Mouse (Mus musculus) neural tube, embryonic 11.5 days (tissue): ENCODE data around the gene Olfr519. TPM values are rescaled to one million over a fixed set of nuclear protein-coding genes. Genes with fewer than 3 reads are reported as not detected.

Source experiments
- ATAC-seq: fragments of 200-750 bp; cut with Nextera tagmentation; 2 replicates; pipeline ENCODE4 v1.8.0; 2017; ENCODE audit warnings: moderate number of reproducible peaks, mild to moderate bottlenecking, moderate TSS enrichment, moderate library complexity; ENCODE audit not compliant: insufficient read depth, low FRiP score, low TSS enrichment
- DNase-seq: peaks from one replicate; pipeline ENCODE4 v3.0.0-alpha.2; 2015; ENCODE audit warnings: low spot score
- H3K27ac ChIP-seq: fragments of 300-500 bp; sonication (generic); 2 replicates; pipeline ENCODE4 v1.5.1; 2014; ENCODE audit warnings: low read depth, mild to moderate bottlenecking, low read length
- H3K27me3 ChIP-seq: fragments of 300-500 bp; sonication (generic); 2 replicates; pipeline ENCODE4 v1.6.1; 2014; ENCODE audit warnings: mild to moderate bottlenecking, low read length, mixed read lengths; ENCODE audit not compliant: control insufficient read depth, insufficient read depth
- H3K36me3 ChIP-seq: fragments of 300-500 bp; sonication (generic); 2 replicates; pipeline ENCODE4 v1.6.1; 2014; ENCODE audit warnings: mild to moderate bottlenecking, low read length, moderate library complexity, mixed read lengths; ENCODE audit not compliant: control insufficient read depth, insufficient read depth
- H3K4me1 ChIP-seq: fragments of 300-500 bp; sonication (generic); 2 replicates; pipeline ENCODE4 v1.6.1; 2014; ENCODE audit warnings: low read length, mixed read lengths; ENCODE audit not compliant: control insufficient read depth, insufficient read depth
- H3K4me2 ChIP-seq: fragments of 300-500 bp; sonication (generic); 2 replicates; pipeline ENCODE4 v1.6.1; 2014; ENCODE audit warnings: low read depth, mild to moderate bottlenecking, moderate library complexity
- H3K4me3 ChIP-seq: fragments of 300-500 bp; sonication (generic); 2 replicates; pipeline ENCODE4 v1.5.1; 2014; ENCODE audit warnings: low read depth, low read length
- H3K9ac ChIP-seq: fragments of 300-500 bp; sonication (generic); 2 replicates; pipeline ENCODE4 v1.6.1; 2014; ENCODE audit warnings: mild to moderate bottlenecking, low read length
- H3K9me3 ChIP-seq: fragments of 300-500 bp; sonication (generic); 2 replicates; pipeline ENCODE4 v1.6.1; 2016; ENCODE audit warnings: low read length; ENCODE audit not compliant: control insufficient read depth
- WGBS: fragments of 180-500 bp; shearing (Covaris S2); extraction: QIAGEN DNeasy Blood & Tissue Kit; methylation state at CpG from one replicate; pipeline ENCODE4 v1.1.7; 2014; 5-methylcytosine and 5-hydroxymethylcytosine counted together
- polyA plus RNA-seq: library from polyadenylated mRNA; unstranded; fragments of >200 nt; fragmentation: Nextera tagmentation; extraction: Ambion mirVana; gene quantifications from 2 replicates; pipeline ENCODE4 v1.2.1, GENCODE M21; 2014

Olfr519 gene
- polyA plus RNA-seq, 1 experiment from 2014 or later, result not detected

DNA sequence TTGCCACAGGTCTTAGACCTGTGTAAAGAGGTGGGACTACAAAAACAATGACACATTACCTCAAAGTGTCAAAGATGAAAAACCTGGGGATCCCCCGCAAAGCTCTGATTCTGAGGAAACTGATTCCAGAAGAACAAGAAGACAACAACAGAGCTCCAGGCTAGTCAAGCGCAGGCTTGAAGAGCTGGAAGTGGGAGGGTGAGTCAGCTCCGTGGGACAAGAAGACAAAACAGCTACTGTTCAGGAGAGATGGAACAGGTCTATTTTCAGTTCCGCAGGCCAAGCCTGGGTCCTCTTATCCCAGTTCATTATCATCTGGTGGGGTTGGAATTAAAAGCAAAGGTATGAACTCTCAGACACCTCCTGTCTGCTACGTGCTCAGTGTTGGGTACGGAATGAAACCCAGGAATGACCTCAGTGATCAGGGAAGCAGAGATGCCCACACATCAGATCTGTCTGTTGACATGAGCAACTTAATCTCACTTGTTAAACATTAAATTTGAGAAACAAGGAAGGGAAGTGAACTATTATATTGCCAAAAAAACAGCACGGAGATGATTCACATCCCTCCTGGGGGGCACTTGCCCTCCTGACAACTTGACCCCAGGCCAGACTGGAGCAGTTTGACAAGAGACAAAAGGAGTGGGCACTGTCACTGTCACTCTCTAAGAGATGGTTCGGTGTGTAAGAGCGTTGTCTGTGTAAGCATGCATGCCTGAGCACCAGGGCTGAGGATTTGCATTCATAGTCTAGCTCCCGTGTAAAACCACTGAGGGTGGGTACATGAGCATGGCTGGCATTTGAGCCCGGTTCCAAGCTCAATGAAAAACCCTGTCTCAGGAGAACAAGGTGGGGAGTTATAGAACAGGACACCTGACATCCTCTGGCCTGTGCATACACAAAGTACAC, 34.3 kb upstream of the Olfr519 start:
- WGBS, result 82% methylated on average over 11 of the region's 11 CpGs
- no peak for ATAC-seq
- Histone ChIP-seq H3K4me3 (no peak overlapping the region), H3K9me3 (no peaks in the 10 kb centered on the region), H3K27ac (no peak overlapping the region), H3K4me2 (no peak overlapping the region), H3K9ac (no peak overlapping the region), H3K4me1 (no peaks in the 10 kb centered on the region), H3K36me3 (no peaks in the 10 kb centered on the region), H3K27me3 (no peaks in the 10 kb centered on the region)
- no peak for DNase-seq

- Histone ChIP-seq H3K4me3 (no peak overlapping the region), H3K27me3 (no peaks in the 10 kb centered on the region), H3K9ac (no peak overlapping the region), H3K36me3 (no peaks in the 10 kb centered on the region), H3K4me1 (no peaks in the 10 kb centered on the region), H3K4me2 (no peak overlapping the region), H3K27ac (no peak overlapping the region), H3K9me3 (no peaks in the 10 kb centered on the region)
- WGBS, result 82% methylated on average over 4 of the region's 4 CpGs
- ATAC-seq, result no peak
- DNase-seq, result no peak
Observed at GRCm38 (mm10) chr7:108927043-108927442, 32.8 kb upstream of the Olfr519 start.

GRCm38 (mm10) chr7:108903969-108904368, 9.7 kb upstream of the Olfr519 start:
- DNase-seq, result no peak
- Histone ChIP-seq H3K4me2 (no peak overlapping the region), H3K9ac (no peak overlapping the region), H3K36me3 (no peaks in the 10 kb centered on the region), H3K9me3 (no peaks in the 10 kb centered on the region), H3K4me3 (no peak overlapping the region), H3K27ac (no peak overlapping the region), H3K27me3 (no peaks in the 10 kb centered on the region), H3K4me1 (no peaks in the 10 kb centered on the region)
- ATAC-seq, result no peak
- WGBS, result 85% methylated on average over 2 of the region's 2 CpGs

DNA sequence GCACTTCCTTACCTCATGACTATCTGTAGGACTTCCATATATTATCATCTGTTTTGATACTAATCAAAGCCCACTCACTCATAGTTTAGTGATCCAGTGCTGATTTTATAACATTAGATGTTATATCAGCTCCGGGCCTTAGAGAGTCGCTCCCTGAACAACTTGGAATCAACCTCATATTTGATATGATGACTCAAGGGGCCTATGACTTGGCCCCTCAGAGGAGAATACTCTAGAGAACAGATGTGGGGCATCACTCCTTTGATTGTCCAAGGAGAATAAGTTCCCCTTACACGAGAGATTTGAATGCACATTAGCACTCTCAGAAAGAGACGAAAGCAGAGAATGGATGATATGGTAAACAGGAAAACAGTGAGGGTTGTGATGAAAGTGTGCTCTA, 9.3 kb downstream of the Olfr519 start, which contains the start of gene Olfr518:
Gene Olfr518, minus strand, starts transcription at position 101 of the 400 bp plus-strand sequence.
- no peak within 1 kb of the TSS for H3K27ac ChIP-seq
- no peak within 1 kb of the TSS for H3K4me3 ChIP-seq
- DNase-seq, result no peak
- no peaks in the 10 kb centered on the region for H3K9me3 ChIP-seq
- H3K36me3 ChIP-seq, result no peaks in the 10 kb centered on the region
- no peaks in the 10 kb centered on the region for H3K27me3 ChIP-seq
- H3K4me1 ChIP-seq, result no peaks in the 10 kb centered on the region
- no peak within 1 kb of the TSS for H3K4me2 ChIP-seq
- WGBS, result 79% methylated on average over 4 of the region's 4 CpGs
- H3K9ac ChIP-seq, result no peak within 1 kb of the TSS
- ATAC-seq, result no peak

DNA sequence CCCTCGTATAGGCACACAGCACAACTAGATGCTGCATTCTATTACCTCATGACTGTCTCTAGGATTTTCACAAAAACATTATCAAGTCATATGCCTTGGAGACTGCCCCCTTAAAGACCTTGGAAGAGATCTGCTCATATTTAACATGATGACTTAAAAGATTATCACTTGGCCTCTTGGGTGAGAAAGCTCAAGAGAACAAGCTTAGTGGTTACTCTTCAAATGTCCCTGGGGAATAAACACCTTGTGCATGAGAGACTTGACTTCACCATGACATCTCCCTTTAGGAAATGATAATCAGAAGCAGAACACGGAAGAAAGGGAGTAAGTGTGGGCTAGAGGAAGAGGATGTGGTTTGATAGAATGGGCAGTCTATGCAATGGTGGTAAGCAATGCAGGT, 21.9 kb downstream of the Olfr519 start, which contains the start of gene Olfr517:
Gene Olfr517, minus strand, starts transcription at position 101 of the 400 bp plus-strand sequence.
- no peak for ATAC-seq
- Histone ChIP-seq H3K27me3 (no peaks in the 10 kb centered on the region), H3K4me3 (no peak within 1 kb of the TSS), H3K9me3 (no peaks in the 10 kb centered on the region), H3K27ac (no peak within 1 kb of the TSS), H3K4me2 (no peak within 1 kb of the TSS), H3K9ac (no peak within 1 kb of the TSS), H3K4me1 (no peaks in the 10 kb centered on the region), H3K36me3 (no peaks in the 10 kb centered on the region)
- DNase-seq, result no peak
- 73% methylated on average over 2 of the region's 2 CpGs for WGBS

DNA sequence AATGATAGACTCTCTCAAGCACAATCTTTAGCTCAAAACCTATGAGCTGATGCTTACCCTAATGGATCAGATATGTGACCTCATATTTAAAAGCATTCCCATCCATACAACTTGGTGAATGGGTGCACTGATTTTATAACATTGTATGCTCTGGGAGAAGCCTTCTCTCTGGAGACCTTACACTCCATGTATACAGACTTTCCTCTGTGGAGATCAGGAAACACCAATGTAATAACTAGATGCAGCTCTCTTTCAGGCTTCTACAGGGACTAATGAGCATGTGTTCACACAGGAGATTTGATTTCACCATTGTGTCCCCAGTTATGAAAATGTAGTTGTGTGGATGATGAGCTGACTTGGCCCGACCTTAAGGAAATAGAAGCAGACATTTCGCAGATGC, 43.8 kb downstream of the Olfr519 start, which contains the start of gene Olfr516:
Gene Olfr516, minus strand, starts transcription at position 101 of the 400 bp plus-strand sequence.
- Histone ChIP-seq H3K4me3 (no peak within 1 kb of the TSS), H3K4me2 (no peak within 1 kb of the TSS), H3K9me3 (no peaks in the 10 kb centered on the region), H3K36me3 (no peaks in the 10 kb centered on the region), H3K27ac (no peak within 1 kb of the TSS), H3K9ac (no peak within 1 kb of the TSS), H3K27me3 (no peaks in the 10 kb centered on the region), H3K4me1 (no peaks in the 10 kb centered on the region)
- ATAC-seq (no peak), DNase-seq (no peak)
- WGBS, result 89% methylated on average over 2 of the region's 2 CpGs

Other genes with a start within 250 kb of the Olfr519 start
- not detected in 2 replicates for gene Olfr509, start 242.5 kb downstream of the Olfr519 start, polyA plus RNA-seq
- not detected in 2 replicates for gene Olfr510, start 228.0 kb downstream of the Olfr519 start, polyA plus RNA-seq
- not detected in 2 replicates for gene Olfr512, start 181.1 kb downstream of the Olfr519 start, polyA plus RNA-seq
- gene Olfr513, start 143.4 kb downstream of the Olfr519 start, polyA plus RNA-seq, result not detected in 2 replicates
- not detected in 2 replicates for gene Olfr514, start 68.4 kb downstream of the Olfr519 start, polyA plus RNA-seq
- not detected in 2 replicates for gene Olfr516, start 43.9 kb downstream of the Olfr519 start, polyA plus RNA-seq
- gene Olfr517, start 22.0 kb downstream of the Olfr519 start, polyA plus RNA-seq, result not detected in 2 replicates
- not detected in 2 replicates for gene Olfr518, start 9.4 kb downstream of the Olfr519 start, polyA plus RNA-seq
- gene Nlrp10, start 35.8 kb upstream of the Olfr519 start, polyA plus RNA-seq, result not detected in 2 replicates
- 92.6 and 95.4 TPM in 2 replicates for gene Eif3f, start 40.0 kb upstream of the Olfr519 start, polyA plus RNA-seq
- gene Tub, start 55.9 kb upstream of the Olfr519 start, polyA plus RNA-seq, result 16.9 and 20.0 TPM in 2 replicates
- gene Ric3, start 188.9 kb upstream of the Olfr519 start, polyA plus RNA-seq, result 17.4 and 18.1 TPM in 2 replicates